Mouse (Mus musculus) frontal cortex, adult (tissue): ENCODE measurements around the gene Rac3.
A peak's percentile ranks its signal among the peaks of the same experiment; 100 is the strongest.

ENCODE experiments used
- ATAC-seq: cut with Nextera tagmentation; 2 replicates; pipeline ENCODE4 v1.9.2; 2017; ENCODE audit warnings: mild to moderate bottlenecking, moderate library complexity, mixed read lengths; ENCODE audit not compliant: low TSS enrichment

Rac3 gene

GRCm38 (mm10) chr11:120704486-120705325 is 16.6 kb upstream of the Rac3 start:
- ATAC-seq: no peak

- ATAC-seq: no peak
These were observed 15.2 kb upstream of the Rac3 start for GRCm38 (mm10) chr11:120706120-120706519.

- no peak for ATAC-seq
These were observed 14.0 kb upstream of the Rac3 start for GRCm38 (mm10) chr11:120707225-120707624.

GRCm38 (mm10) chr11:120707969-120708368 is 13.3 kb upstream of the Rac3 start:
- no peak for ATAC-seq

- ATAC-seq: no peak
These were observed 11.7 kb upstream of the Rac3 start for GRCm38 (mm10) chr11:120709551-120709950.

GRCm38 (mm10) chr11:120710672-120711071 is 10.6 kb upstream of the Rac3 start:
- no peak for ATAC-seq

GRCm38 (mm10) chr11:120711980-120712604 is 9.2 kb upstream of the Rac3 start:
- ATAC-seq: no peak

- ATAC-seq: no peak; the same call in 1 of the 2 replicates
These were observed 8.3 kb upstream of the Rac3 start for GRCm38 (mm10) chr11:120712771-120713568.

GRCm38 (mm10) chr11:120713580-120714518 is 7.4 kb upstream of the Rac3 start, which contains the start of the genes Cenpx and Lrrc45:
Gene Cenpx, minus strand, starts transcription at chr11:120713738.
Gene Lrrc45, plus strand, starts transcription at chr11:120713925.
- ATAC-seq: peak; percentile 95

- no peak for ATAC-seq
These were observed 6.7 kb upstream of the Rac3 start for GRCm38 (mm10) chr11:120714546-120714945.

- ATAC-seq: no peak
These were observed 6.1 kb upstream of the Rac3 start for GRCm38 (mm10) chr11:120715131-120715530.

- no peak for ATAC-seq
These were observed 2.0 kb upstream of the Rac3 start for GRCm38 (mm10) chr11:120719242-120719641.

- ATAC-seq: no peak
These were observed 1.4 kb upstream of the Rac3 start for GRCm38 (mm10) chr11:120719841-120720376.

GRCm38 (mm10) chr11:120720450-120720849 is 820 bp upstream of the Rac3 start:
- peak; percentile 67; the same call in 1 of the 2 replicates for ATAC-seq

GRCm38 (mm10) chr11:120722067-120722630 is 879 bp downstream of the Rac3 start:
- no peak for ATAC-seq

GRCm38 (mm10) chr11:120722761-120723382 is 1.6 kb downstream of the Rac3 start:
- ATAC-seq: no peak

- no peak for ATAC-seq
These were observed 2.2 kb downstream of the Rac3 start for GRCm38 (mm10) chr11:120723509-120723908.

- no peak for ATAC-seq
These were observed 5.2 kb downstream of the Rac3 start for GRCm38 (mm10) chr11:120726243-120727168.

- ATAC-seq: peak; percentile 85; the same call in 1 of the 2 replicates
These were observed 5.9 kb downstream of the Rac3 start, which contains the start of gene Dcxr for GRCm38 (mm10) chr11:120727169-120727527. Gene Dcxr, minus strand, starts transcription at chr11:120727281.
